Mouse (Mus musculus) frontal cortex, postnatal 25 days (tissue): ENCODE results near the gene Olfr994.

ENCODE experiments used
- DNase-seq, 2 experiments: peaks; one replicate each; pipeline ENCODE4 v3.0.0; 2022; ENCODE audit warnings: low spot score in 2 of 2

The Olfr994 gene

GRCm38 (mm10) chr2:85436351-85436750 is at the start of gene Olfr994:
TSS of gene Olfr994 (minus strand) at chr2:85436451.
- no peak for DNase-seq

- DNase-seq: no peak
Observed at GRCm38 (mm10) chr2:85466801-85467325, 30.6 kb upstream of the Olfr994 start.

GRCm38 (mm10) chr2:85443539-85443938 is 7.3 kb upstream of the Olfr994 start, which contains the start of gene Olfr995:
TSS of gene Olfr995 (minus strand) at chr2:85443639.
- no peak for DNase-seq

GRCm38 (mm10) chr2:85442546-85442945 is 6.3 kb upstream of the Olfr994 start:
- no peak for DNase-seq

GRCm38 (mm10) chr2:85425893-85426292 is 10.4 kb downstream of the Olfr994 start:
- DNase-seq: no peak

- DNase-seq: no peak
Observed at GRCm38 (mm10) chr2:85414777-85415176, 21.5 kb downstream of the Olfr994 start, which contains the start of gene Olfr993. TSS of gene Olfr993 (minus strand) at chr2:85414877.

GRCm38 (mm10) chr2:85409369-85409768 is 26.9 kb downstream of the Olfr994 start, which contains the start of gene Olfr992:
TSS of gene Olfr992 (minus strand) at chr2:85409469.
- no peak for DNase-seq
